Mouse (Mus musculus) liver, embryonic 16.5 days (tissue): ENCODE results near the gene Galr3. TPM values are rescaled to one million over a fixed set of nuclear protein-coding genes. Genes with fewer than 3 reads are reported as not detected.
A peak's percentile ranks its signal among the peaks of the same experiment; 100 is the strongest.

Experiments
- microRNA-seq: library from miRNA; unstranded; fragments of <30 nt; microRNA quantifications from one replicate; pipeline ENCODE4, GENCODE M21; 2016
- polyA plus RNA-seq: library from polyadenylated mRNA; unstranded; fragments of >200 nt; fragmentation: Nextera tagmentation; extraction: Ambion mirVana; gene quantifications from 2 replicates; pipeline ENCODE4 v1.2.1, GENCODE M21; 2015

Gene Galr3
- polyA plus RNA-seq, 1 experiment from 2014 or later: 0.20 TPM

Small RNA genes lying within 50 kb of the gene (microRNA-seq; reads per million reads assigned to microRNA genes)
- 2.5 reads per million, percentile 4 among the genes with 10 or more reads in this experiment for gene Mir6956

Other genes starting within 250 kb of the Galr3 start
- 1.8 and 2.1 TPM in 2 replicates for gene Card10, start 238.8 kb upstream of the Galr3 start, polyA plus RNA-seq
- gene Cdc42ep1, start 199.3 kb upstream of the Galr3 start, polyA plus RNA-seq: 12.1 and 13.1 TPM in 2 replicates
- gene Lgals2, start 186.4 kb upstream of the Galr3 start, polyA plus RNA-seq: 9.1 and 15.8 TPM in 2 replicates
- 18.6 and 19.6 TPM in 2 replicates for gene Gga1, start 164.7 kb upstream of the Galr3 start, polyA plus RNA-seq
- 0.18 and 0.22 TPM in 2 replicates for gene Gm49510, start 142.2 kb upstream of the Galr3 start, polyA plus RNA-seq
- 13.1 and 14.2 TPM in 2 replicates for gene Sh3bp1, start 142.1 kb upstream of the Galr3 start, polyA plus RNA-seq
- gene Pdxp, start 128.0 kb upstream of the Galr3 start, polyA plus RNA-seq: 2.7 and 3.1 TPM in 2 replicates
- 295 and 318 TPM in 2 replicates for gene Lgals1, start 115.2 kb upstream of the Galr3 start, polyA plus RNA-seq
- 24.0 and 25.1 TPM in 2 replicates for gene Nol12, start 107.0 kb upstream of the Galr3 start, polyA plus RNA-seq
- gene Triobp, start 94.2 kb upstream of the Galr3 start, polyA plus RNA-seq: 18.0 and 20.8 TPM in 2 replicates
- 134 and 136 TPM in 2 replicates for gene H1f0, start 13.4 kb upstream of the Galr3 start, polyA plus RNA-seq
- gene Ankrd54, start 21.0 kb downstream of the Galr3 start, polyA plus RNA-seq: 36.7 and 40.9 TPM in 2 replicates
- gene Eif3l, start 33.3 kb downstream of the Galr3 start, polyA plus RNA-seq: 107 and 109 TPM in 2 replicates
- 0.93 and 1.0 TPM in 2 replicates for gene Micall1, start 67.0 kb downstream of the Galr3 start, polyA plus RNA-seq
- 120 and 121 TPM in 2 replicates for gene Polr2f, start 99.1 kb downstream of the Galr3 start, polyA plus RNA-seq
- gene 1700088E04Rik, start 99.4 kb downstream of the Galr3 start, polyA plus RNA-seq: 0.63 and 0.96 TPM in 2 replicates
- 0.05 and 0.13 TPM in 2 replicates for gene Sox10, start 123.4 kb downstream of the Galr3 start, polyA plus RNA-seq
- gene Pick1, start 187.3 kb downstream of the Galr3 start, polyA plus RNA-seq: 13.1 and 13.3 TPM in 2 replicates
- gene Gm49486, start 187.5 kb downstream of the Galr3 start, polyA plus RNA-seq: 0.04 and 0.07 TPM in 2 replicates
- gene Slc16a8, start 212.9 kb downstream of the Galr3 start, polyA plus RNA-seq: not detected in 2 replicates
- gene Baiap2l2, start 243.7 kb downstream of the Galr3 start, polyA plus RNA-seq: 1.7 and 2.6 TPM in 2 replicates